Mouse (Mus musculus) liver, embryonic 15.5 days (tissue): ENCODE measurements around the gene Inf2. TPM values are rescaled to one million over a fixed set of nuclear protein-coding genes. Genes with fewer than 3 reads are reported as not detected.

ENCODE experiments used
- ATAC-seq: fragments of 200-750 bp; cut with Nextera tagmentation; 2 replicates; pipeline ENCODE4 v1.8.0; 2017; ENCODE audit warnings: moderate number of reproducible peaks, mild to moderate bottlenecking, moderate library complexity; ENCODE audit not compliant: insufficient read depth
- H3K27ac ChIP-seq: fragments of 300-500 bp; sonication (generic); replicated peaks from 2 replicates; pipeline ENCODE4 v1.5.1; 2015; ENCODE audit warnings: mild to moderate bottlenecking, inconsistent platforms
- H3K27me3 ChIP-seq: fragments of 300-500 bp; sonication (generic); 2 replicates; pipeline ENCODE4 v1.6.1; 2015; ENCODE audit warnings: mild to moderate bottlenecking, inconsistent platforms
- H3K36me3 ChIP-seq: fragments of 300-500 bp; sonication (generic); replicated peaks from 2 replicates; pipeline ENCODE4 v1.6.1; 2015; ENCODE audit warnings: moderate library complexity, mild to moderate bottlenecking, inconsistent platforms
- H3K4me1 ChIP-seq: fragments of 300-500 bp; sonication (generic); replicated peaks from 2 replicates; pipeline ENCODE4 v1.6.1; 2015; ENCODE audit warnings: inconsistent platforms
- H3K4me2 ChIP-seq: fragments of 300-500 bp; sonication (generic); 2 replicates; pipeline ENCODE4 v1.6.1; 2015; ENCODE audit warnings: moderate library complexity, mild to moderate bottlenecking, inconsistent platforms
- H3K4me3 ChIP-seq: fragments of 300-500 bp; sonication (generic); replicated peaks from 2 replicates; pipeline ENCODE4 v1.5.1; 2015; ENCODE audit warnings: mild to moderate bottlenecking, inconsistent platforms
- H3K9ac ChIP-seq: fragments of 300-500 bp; sonication (generic); 2 replicates; pipeline ENCODE4 v1.6.1; 2015; ENCODE audit warnings: moderate library complexity, mild to moderate bottlenecking, inconsistent platforms
- H3K9me3 ChIP-seq: fragments of 300-500 bp; sonication (generic); replicated peaks from 2 replicates; pipeline ENCODE4 v1.6.1; 2016; ENCODE audit warnings: inconsistent platforms
- WGBS: fragments of 180-500 bp; shearing (Covaris S2); methylation state at CpG from one replicate; pipeline ENCODE4 v1.1.7; 2015; ENCODE audit warnings: mixed read lengths; ENCODE audit not compliant: insufficient replicate concordance; 5-methylcytosine and 5-hydroxymethylcytosine counted together
- polyA plus RNA-seq: library from polyadenylated mRNA; unstranded; fragments of >200 nt; fragmentation: Nextera tagmentation; extraction: Ambion mirVana; gene quantifications from 2 replicates; pipeline ENCODE4 v1.2.1, GENCODE M21; 2015

The Inf2 gene
- polyA plus RNA-seq, 1 experiment from 2014 or later = 2.7 TPM

DNA sequence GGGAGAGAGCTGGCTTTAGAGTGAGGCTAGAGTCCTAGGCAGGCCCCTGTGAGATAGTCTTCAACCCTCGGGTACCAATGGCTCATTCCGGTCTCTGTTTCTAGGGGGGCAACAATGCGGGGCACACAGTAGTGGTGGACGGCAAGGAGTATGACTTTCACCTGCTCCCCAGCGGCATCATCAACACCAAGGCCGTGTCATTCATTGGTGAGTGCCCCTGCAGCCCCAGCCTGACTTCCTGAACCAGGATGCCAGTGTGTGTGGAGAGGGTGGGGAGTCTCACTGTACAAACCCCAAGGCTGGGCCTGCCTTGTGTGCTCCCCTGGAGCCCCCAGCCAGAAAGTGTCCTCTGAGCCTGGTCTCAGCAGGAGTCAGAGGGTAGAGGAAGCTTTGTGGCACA lies 39.6 kb downstream of the Inf2 start:
- Histone ChIP-seq H3K9me3 (no peaks in the 10 kb centered on the region), H3K9ac (no peak overlapping the region), H3K27me3 (no peaks in the 10 kb centered on the region), H3K4me1 (peaks cover 67% of the 10 kb centered on the region), H3K36me3 (no peaks in the 10 kb centered on the region), H3K27ac (peak overlapping the region; percentile 77), H3K4me3 (no peak overlapping the region), H3K4me2 (peak overlapping the region; percentile 59)
- 39% methylated on average over 6 of the region's 6 CpGs for WGBS
- ATAC-seq = no peak

DNA sequence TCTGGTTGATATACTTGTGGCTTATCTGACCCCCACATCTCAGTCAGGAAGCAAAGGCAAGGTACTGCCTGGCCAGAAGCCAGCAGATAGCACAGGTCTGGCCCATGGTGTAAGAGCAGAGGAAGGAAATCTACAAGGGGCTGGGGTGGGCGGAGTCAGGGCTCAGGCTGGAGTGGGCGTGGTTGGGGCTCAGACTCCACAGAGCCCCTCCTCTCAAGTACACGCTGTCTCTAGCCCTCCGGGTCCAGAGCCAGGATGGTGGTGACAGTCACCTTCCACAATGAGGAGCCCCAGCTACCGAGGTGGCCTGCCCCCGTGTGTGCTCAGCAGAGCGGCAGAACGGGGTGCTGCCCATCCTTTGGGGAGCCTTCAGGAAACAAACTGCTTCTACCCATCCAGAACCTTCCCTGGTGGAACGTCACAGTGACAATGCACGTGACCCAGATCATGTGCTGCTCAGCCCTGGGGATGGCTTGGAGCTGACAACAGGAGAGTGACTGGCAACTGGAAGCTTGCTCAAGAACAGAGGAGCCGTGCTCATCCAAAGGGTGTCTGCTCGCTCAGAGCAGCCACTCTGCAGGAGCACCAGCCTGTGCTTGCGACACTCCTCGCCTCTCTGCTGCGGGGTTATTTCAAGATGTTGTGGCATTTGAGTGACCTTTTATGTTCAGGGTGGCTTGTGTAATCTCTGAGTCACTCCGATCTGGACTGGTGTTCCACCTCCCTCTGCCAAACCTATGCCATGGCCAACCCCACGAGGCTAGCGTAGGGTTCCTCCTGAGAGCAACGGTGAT lies 40.5 kb downstream of the Inf2 start:
- Histone ChIP-seq H3K9me3 (no peaks in the 10 kb centered on the region), H3K4me1 (peaks cover 68% of the 10 kb centered on the region), H3K4me3 (peak overlapping the region; percentile 22; the same call in 1 of the 2 replicates), H3K4me2 (peak overlapping the region; percentile 59), H3K36me3 (no peaks in the 10 kb centered on the region), H3K9ac (no peak overlapping the region), H3K27ac (peak overlapping the region; percentile 77), H3K27me3 (no peaks in the 10 kb centered on the region)
- peak; percentile 58 for ATAC-seq
- WGBS = 11% methylated on average over 19 of the region's 19 CpGs

DNA sequence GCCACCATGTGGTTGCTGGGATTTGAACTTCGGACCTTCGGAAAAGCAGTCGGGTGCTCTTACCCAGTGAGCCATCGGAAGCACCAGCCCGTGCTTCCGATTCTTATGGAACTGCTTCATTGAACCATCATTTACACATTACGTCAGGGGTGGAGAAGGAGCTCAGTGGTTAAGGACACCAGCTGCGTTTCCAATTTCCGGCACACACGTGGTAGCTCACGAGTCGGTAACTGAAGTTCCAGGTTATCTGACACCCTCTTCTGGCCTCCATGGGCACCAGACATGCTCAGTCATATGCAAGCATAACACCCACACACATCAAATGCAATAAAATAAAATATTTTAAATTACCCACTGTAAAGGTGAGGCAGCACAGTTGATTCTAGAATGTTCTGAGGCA lies 41.4 kb downstream of the Inf2 start:
- Histone ChIP-seq H3K4me3 (no peak overlapping the region), H3K27me3 (no peaks in the 10 kb centered on the region), H3K4me2 (no peak overlapping the region), H3K36me3 (no peaks in the 10 kb centered on the region), H3K27ac (no peak overlapping the region), H3K9ac (no peak overlapping the region), H3K9me3 (no peaks in the 10 kb centered on the region), H3K4me1 (peaks cover 74% of the 10 kb centered on the region)
- ATAC-seq = no peak
- WGBS = 75% methylated on average over 12 of the region's 12 CpGs

DNA sequence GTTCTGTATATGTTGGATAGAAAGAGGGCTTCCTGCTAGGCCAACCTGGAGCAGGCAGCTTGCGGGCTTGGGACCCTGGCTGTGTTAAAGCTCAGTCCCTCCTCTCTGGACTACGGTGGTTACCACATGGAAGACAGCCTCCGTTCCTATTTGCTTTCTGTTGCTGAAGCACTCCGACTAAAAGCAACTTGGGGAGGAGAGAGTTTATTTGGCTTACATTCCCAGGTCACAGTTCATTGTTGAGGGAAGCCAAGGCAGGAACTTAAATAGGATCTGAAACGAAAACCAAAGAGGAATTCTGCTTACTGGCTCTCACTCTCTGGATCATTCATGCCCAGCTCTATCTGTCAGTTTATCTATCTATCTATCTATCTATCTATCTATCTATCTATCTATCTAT lies 42.2 kb downstream of the Inf2 start:
- peaks cover 74% of the 10 kb centered on the region for H3K4me1 ChIP-seq
- H3K36me3 ChIP-seq = no peaks in the 10 kb centered on the region
- no peaks in the 10 kb centered on the region for H3K9me3 ChIP-seq
- WGBS = 55% methylated on average over 5 of the region's 5 CpGs
- ATAC-seq = no peak
- no peaks in the 10 kb centered on the region for H3K27me3 ChIP-seq
- H3K9ac ChIP-seq = no peak overlapping the region
- no peak overlapping the region for H3K4me2 ChIP-seq
- no peak overlapping the region; the same call in 1 of the 2 replicates for H3K27ac ChIP-seq
- no peak overlapping the region for H3K4me3 ChIP-seq

DNA sequence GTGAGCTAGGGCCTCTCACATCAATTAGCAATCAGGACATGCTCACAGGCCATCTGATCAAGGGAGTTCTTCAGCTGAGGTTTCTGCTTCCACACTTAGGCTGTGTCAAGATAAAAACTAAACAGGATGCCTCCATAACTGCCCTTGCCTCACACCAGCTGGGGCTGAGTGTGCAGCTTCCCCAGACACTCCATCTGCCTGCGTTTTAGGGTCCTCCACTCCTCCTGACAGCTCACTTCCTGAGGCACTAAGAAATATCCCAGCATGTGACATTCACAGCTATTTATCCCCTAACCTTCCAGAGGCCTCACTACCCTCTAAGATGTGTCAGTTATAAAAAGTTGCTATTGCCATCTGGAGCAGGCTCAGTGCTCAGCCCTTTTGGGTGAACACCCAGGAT lies 42.9 kb downstream of the Inf2 start:
- Histone ChIP-seq H3K4me3 (no peak overlapping the region), H3K27me3 (no peaks in the 10 kb centered on the region), H3K27ac (0 out of 2 replicates have a peak overlapping the region, but pooled peaks have one; percentile 56), H3K4me2 (no peak overlapping the region), H3K9ac (no peak overlapping the region), H3K9me3 (no peaks in the 10 kb centered on the region), H3K4me1 (peaks cover 71% of the 10 kb centered on the region), H3K36me3 (no peaks in the 10 kb centered on the region)
- ATAC-seq = no peak
- WGBS = 19% methylated on average over 1 of the region's 1 CpGs

DNA sequence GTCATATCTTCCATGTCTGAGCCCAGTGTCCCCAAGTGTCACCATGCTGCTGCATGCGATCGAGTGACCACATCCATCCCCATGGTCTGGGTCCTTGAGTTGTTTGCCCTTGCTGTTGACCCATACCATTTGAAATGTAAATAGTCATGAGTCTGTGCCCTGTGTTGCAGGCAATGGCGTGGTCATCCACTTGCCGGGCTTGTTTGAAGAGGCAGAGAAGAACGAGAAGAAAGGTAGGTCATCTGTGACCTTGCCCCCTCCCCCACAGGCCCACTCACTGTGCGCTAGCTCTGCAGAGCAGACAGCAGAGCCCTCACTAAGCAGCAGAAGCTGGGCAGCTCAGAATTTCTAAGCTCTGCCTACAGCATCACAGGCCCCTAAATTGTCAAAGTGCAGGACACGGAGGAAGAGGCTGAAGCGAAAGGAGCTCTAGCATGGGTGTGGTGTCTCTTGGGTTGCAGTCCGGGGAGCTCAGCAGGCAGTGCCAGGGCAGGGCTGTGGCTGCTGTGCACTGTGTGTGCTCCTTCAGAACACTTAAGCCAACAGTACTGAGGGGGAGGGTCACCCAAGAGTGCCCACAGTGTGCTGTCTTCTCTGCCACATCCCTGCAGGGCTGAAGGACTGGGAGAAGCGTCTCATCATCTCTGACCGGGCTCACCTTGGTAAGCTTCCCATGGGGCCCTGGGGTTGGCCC lies 43.6 kb downstream of the Inf2 start:
- Histone ChIP-seq H3K4me2 (peak overlapping the region; percentile 33), H3K27me3 (no peaks in the 10 kb centered on the region), H3K36me3 (no peaks in the 10 kb centered on the region), H3K4me1 (peaks cover 64% of the 10 kb centered on the region), H3K4me3 (no peak overlapping the region), H3K27ac (peak overlapping the region; percentile 56), H3K9me3 (no peaks in the 10 kb centered on the region), H3K9ac (no peak overlapping the region)
- ATAC-seq = no peak
- WGBS = 53% methylated on average over 11 of the region's 11 CpGs

DNA sequence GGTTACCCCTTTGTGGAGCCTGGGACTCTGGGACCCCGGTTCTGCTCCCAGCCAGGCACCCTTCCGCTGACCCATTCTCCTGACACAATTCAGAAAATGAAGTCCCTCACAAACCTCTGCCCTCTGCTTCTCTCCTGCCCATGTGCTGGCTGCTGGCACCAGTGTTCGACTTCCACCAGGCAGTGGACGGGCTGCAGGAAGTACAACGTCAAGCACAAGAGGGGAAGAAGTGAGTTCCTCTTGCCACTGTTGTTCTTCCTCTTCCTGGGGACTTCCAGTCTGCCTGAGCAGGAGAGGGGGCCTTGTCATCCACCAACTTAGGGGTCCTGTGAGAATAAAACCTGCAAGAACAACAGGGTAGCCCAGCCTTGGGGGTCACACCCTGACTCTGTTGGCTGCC lies 44.3 kb downstream of the Inf2 start:
- Histone ChIP-seq H3K4me2 (peak overlapping the region; percentile 33; the same call in 1 of the 2 replicates), H3K27ac (peak overlapping the region; percentile 56), H3K9me3 (no peaks in the 10 kb centered on the region), H3K9ac (no peak overlapping the region), H3K36me3 (no peaks in the 10 kb centered on the region), H3K4me3 (no peak overlapping the region), H3K4me1 (peaks cover 64% of the 10 kb centered on the region), H3K27me3 (no peaks in the 10 kb centered on the region)
- ATAC-seq = no peak
- 41% methylated on average over 5 of the region's 5 CpGs for WGBS

DNA sequence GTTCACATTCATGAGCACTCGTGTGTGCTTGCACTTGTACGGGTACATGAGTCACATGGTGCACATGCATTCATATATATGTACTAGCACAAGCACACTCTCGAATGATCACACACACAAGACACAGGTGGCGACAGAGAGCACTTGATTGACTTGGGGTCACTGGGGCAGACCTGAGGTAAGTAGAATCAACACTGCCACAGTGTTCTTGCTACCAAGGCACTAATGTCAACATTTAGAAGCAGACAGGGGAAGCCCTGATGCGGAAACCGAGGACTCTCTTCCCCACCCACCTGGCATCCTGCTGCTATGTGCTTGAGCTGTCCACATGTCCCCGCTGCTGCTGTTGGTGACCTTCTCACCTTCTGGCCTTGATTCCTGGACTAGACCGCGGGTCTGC lies 45.1 kb downstream of the Inf2 start:
- Histone ChIP-seq H3K9ac (no peak overlapping the region), H3K27ac (0 out of 2 replicates have a peak overlapping the region, but pooled peaks have one; percentile 26), H3K36me3 (no peaks in the 10 kb centered on the region), H3K9me3 (no peaks in the 10 kb centered on the region), H3K4me1 (peaks cover 56% of the 10 kb centered on the region), H3K4me2 (no peak overlapping the region), H3K4me3 (no peak overlapping the region), H3K27me3 (no peaks in the 10 kb centered on the region)
- WGBS = 61% methylated on average over 9 of the region's 9 CpGs
- no peak for ATAC-seq

DNA sequence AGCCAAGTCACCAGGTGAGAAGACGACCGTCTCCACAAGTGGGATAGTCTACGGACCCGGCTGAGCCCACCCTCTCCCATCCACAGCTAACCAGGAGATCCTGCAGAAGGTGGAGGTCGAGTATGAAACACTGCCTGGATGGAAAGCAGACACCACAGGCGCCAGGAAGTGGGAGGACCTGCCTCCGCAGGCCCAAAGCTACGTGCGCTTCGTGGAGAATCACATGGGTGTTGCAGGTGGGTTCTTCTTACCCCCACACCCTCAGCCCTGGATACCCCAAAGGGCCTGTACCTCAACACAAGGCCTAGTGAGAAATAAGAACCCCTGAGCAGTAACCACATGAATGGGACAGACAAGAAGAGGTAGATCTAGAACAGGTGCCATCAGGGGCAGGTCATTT lies 50.9 kb downstream of the Inf2 start:
- no peak overlapping the region for H3K9ac ChIP-seq
- no peak overlapping the region for H3K27ac ChIP-seq
- no peak for ATAC-seq
- no peaks in the 10 kb centered on the region for H3K27me3 ChIP-seq
- H3K4me2 ChIP-seq = no peak overlapping the region
- no peaks in the 10 kb centered on the region for H3K36me3 ChIP-seq
- H3K9me3 ChIP-seq = no peaks in the 10 kb centered on the region
- peaks cover 16% of the 10 kb centered on the region for H3K4me1 ChIP-seq
- WGBS = 73% methylated on average over 10 of the region's 10 CpGs
- H3K4me3 ChIP-seq = no peak overlapping the region

DNA sequence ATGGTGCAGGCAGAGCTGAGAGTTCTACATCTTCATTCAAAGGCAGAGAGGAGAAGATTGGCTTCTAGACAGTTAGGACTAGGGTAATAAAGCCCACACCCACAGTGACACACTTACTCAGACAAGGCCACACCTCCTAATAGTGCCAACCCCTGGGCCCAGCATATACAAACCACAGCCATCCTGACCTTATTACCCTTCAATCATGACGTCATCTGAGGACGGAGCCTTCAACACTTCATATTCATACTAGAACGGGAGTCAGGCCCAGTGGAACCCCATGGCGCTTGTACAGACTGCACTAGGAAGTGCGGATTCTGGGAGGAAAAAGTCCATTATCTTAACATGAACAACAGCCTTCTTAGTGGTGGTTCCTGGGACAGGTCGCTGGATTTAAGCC lies 54.5 kb downstream of the Inf2 start:
- Histone ChIP-seq H3K9me3 (no peaks in the 10 kb centered on the region), H3K4me2 (no peak overlapping the region), H3K4me3 (no peak overlapping the region), H3K27me3 (no peaks in the 10 kb centered on the region), H3K36me3 (peaks cover 11% of the 10 kb centered on the region), H3K27ac (no peak overlapping the region), H3K4me1 (peaks cover 45% of the 10 kb centered on the region), H3K9ac (no peak overlapping the region)
- WGBS = 81% methylated on average over 6 of the region's 6 CpGs
- no peak for ATAC-seq

DNA sequence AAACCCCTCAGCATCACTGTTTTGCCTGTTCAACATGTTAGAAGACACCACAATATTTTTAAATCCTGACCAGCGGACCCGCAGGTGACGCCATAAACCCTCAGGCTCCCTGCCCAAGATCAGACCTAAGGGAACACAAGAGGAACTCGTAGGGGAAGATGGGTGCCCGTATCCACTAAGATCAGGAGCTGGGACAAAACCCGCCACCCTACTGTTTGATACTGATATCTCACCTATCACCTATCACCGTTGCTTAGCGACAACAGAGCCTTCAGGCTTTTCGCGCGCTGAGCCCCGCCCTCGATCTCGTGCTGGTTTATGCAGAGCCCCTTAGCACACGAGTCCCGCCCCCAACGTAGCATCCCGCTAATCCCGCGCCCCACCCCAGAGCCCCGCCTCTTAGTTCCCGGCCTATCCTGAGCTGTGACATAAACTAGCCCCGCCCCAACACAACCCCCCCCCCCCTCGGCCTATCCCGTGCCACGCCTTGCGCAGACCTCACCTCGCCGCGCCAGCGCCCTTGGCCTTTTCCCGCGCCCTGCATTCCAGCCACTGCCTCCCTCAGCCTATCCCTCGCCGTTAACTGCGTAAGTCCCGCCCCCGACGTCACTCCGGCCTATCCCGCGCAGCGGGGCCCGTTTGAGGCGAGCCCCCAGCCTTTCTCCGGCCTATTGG lies 55.7 kb downstream of the Inf2 start, which contains the start of gene Siva1:
TSS of gene Siva1 (plus strand) at position 500 of the 675 bp plus-strand sequence.
- Histone ChIP-seq H3K9ac (peak within 1 kb of the TSS; percentile 81), H3K9me3 (no peaks in the 10 kb centered on the region), H3K36me3 (peaks cover 23% of the 10 kb centered on the region), H3K27ac (peak within 1 kb of the TSS; percentile 83), H3K4me2 (peak within 1 kb of the TSS; percentile 97), H3K4me3 (peak within 1 kb of the TSS; percentile 88), H3K27me3 (no peaks in the 10 kb centered on the region), H3K4me1 (peaks cover 46% of the 10 kb centered on the region)
- peak; percentile 95 for ATAC-seq
- WGBS = under 1% methylated on average over 46 of the region's 46 CpGs
